Mouse (Mus musculus) midbrain, embryonic 11.5 days (tissue): ENCODE results near the gene Adgb. TPM values are rescaled to one million over a fixed set of nuclear protein-coding genes. Genes with fewer than 3 reads are reported as not detected.

Source experiments
- ATAC-seq: fragments of 200-750 bp; cut with Nextera tagmentation; 2 replicates; pipeline ENCODE4 v1.8.0; 2017; ENCODE audit warnings: moderate TSS enrichment, moderate library complexity; ENCODE audit not compliant: low FRiP score
- DNase-seq: peaks from one replicate; pipeline ENCODE4 v3.0.0; 2015; ENCODE audit warnings: low spot score; ENCODE audit errors: missing footprints
- H3K27ac ChIP-seq: fragments of 300-500 bp; sonication (generic); 2 replicates; pipeline ENCODE4 v1.5.1; 2014; ENCODE audit warnings: low read depth, low read length
- H3K27me3 ChIP-seq: fragments of 300-500 bp; sonication (generic); 2 replicates; pipeline ENCODE4 v1.6.1; 2014; ENCODE audit warnings: mild to moderate bottlenecking, low read length, moderate library complexity, mixed read lengths; ENCODE audit not compliant: control insufficient read depth, insufficient read depth
- H3K36me3 ChIP-seq: fragments of 300-500 bp; sonication (generic); 2 replicates; pipeline ENCODE4 v1.6.1; 2014; ENCODE audit warnings: mild to moderate bottlenecking, low read length, moderate library complexity, mixed read lengths; ENCODE audit not compliant: control insufficient read depth, insufficient read depth
- H3K4me1 ChIP-seq: fragments of 300-500 bp; sonication (generic); 2 replicates; pipeline ENCODE4 v1.6.1; 2014; ENCODE audit warnings: low read length; ENCODE audit not compliant: control insufficient read depth, insufficient read depth
- H3K4me2 ChIP-seq: fragments of 300-500 bp; sonication (generic); 2 replicates; pipeline ENCODE4 v1.6.1; 2014; ENCODE audit warnings: mild to moderate bottlenecking, moderate library complexity
- H3K4me3 ChIP-seq: fragments of 300-500 bp; sonication (generic); 2 replicates; pipeline ENCODE4 v1.5.1; 2014; ENCODE audit warnings: low read depth, low read length
- H3K9ac ChIP-seq: fragments of 300-500 bp; sonication (generic); 2 replicates; pipeline ENCODE4 v1.6.1; 2014; ENCODE audit warnings: low read length
- H3K9me3 ChIP-seq: fragments of 300-500 bp; sonication (generic); 2 replicates; pipeline ENCODE4 v1.6.1; 2016; ENCODE audit warnings: low read length; ENCODE audit not compliant: control insufficient read depth
- WGBS: fragments of 180-500 bp; shearing (Covaris S2); extraction: QIAGEN DNeasy Blood & Tissue Kit; methylation state at CpG from one replicate; pipeline ENCODE4 v1.1.7; 2014; 5-methylcytosine and 5-hydroxymethylcytosine counted together
- polyA plus RNA-seq: library from polyadenylated mRNA; unstranded; fragments of >200 nt; fragmentation: Nextera tagmentation; extraction: Ambion mirVana; gene quantifications from 2 replicates; pipeline ENCODE4 v1.2.1, GENCODE M21; 2014

Adgb gene
- polyA plus RNA-seq, 1 experiment from 2014 or later, result 0.16 TPM

DNA sequence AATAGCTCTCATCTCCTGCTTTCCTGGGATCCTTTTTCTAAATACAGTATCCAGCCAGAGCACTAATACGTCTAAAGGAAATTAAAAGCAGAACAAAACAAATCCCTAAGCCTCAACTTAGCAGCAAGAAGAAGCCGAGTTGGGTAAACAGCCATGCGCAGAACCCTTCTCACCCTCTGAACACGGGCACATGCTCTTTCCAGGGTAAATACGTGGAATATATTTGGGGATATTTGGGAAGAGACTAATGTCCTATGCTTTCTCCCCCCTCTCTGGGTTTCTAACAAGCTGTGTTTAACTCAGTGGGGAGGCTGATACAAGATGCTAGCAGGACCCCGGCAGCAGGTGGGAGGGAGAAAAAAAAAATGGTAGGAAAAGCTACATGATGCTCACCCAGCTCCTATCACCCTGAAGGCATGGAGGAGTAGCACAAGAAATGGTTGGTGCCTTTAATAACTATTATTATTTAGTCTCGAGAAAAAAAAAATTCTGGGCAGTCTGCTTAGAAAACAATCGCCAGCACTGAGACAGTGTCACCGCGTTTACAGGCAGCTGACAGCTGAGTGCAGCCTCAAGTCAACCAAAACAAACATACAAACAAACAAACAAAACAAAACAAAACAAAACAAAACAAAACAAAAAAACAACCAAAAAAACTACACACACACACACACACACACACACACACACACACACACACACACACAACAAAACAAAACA lies 151.6 kb downstream of the Adgb start:
- no peak for DNase-seq
- Histone ChIP-seq H3K4me1 (no peaks in the 10 kb centered on the region), H3K27ac (no peak overlapping the region), H3K9ac (no peak overlapping the region), H3K4me3 (no peak overlapping the region), H3K9me3 (no peaks in the 10 kb centered on the region), H3K27me3 (no peaks in the 10 kb centered on the region), H3K4me2 (peak overlapping the region; percentile 26; the same call in 1 of the 2 replicates), H3K36me3 (no peaks in the 10 kb centered on the region)
- 40% methylated on average over 10 of the region's 10 CpGs for WGBS
- peak; percentile 60 for ATAC-seq

GRCm38 (mm10) chr10:10318086-10318485 lies 154.0 kb downstream of the Adgb start:
- no peak for ATAC-seq
- Histone ChIP-seq H3K27ac (no peak overlapping the region), H3K9me3 (no peaks in the 10 kb centered on the region), H3K36me3 (no peaks in the 10 kb centered on the region), H3K4me2 (no peak overlapping the region), H3K27me3 (no peaks in the 10 kb centered on the region), H3K4me3 (no peak overlapping the region), H3K4me1 (no peaks in the 10 kb centered on the region), H3K9ac (no peak overlapping the region)
- no peak for DNase-seq
- WGBS, result 70% methylated on average over 3 of the region's 3 CpGs

- 81% methylated on average over 2 of the region's 2 CpGs for WGBS
- H3K4me2 ChIP-seq, result no peak overlapping the region
- H3K27ac ChIP-seq, result no peak overlapping the region
- no peaks in the 10 kb centered on the region for H3K9me3 ChIP-seq
- H3K4me1 ChIP-seq, result no peaks in the 10 kb centered on the region
- no peaks in the 10 kb centered on the region for H3K36me3 ChIP-seq
- H3K4me3 ChIP-seq, result no peak overlapping the region
- ATAC-seq, result no peak
- no peak overlapping the region for H3K9ac ChIP-seq
- no peak for DNase-seq
- no peaks in the 10 kb centered on the region for H3K27me3 ChIP-seq
Observed at GRCm38 (mm10) chr10:10315631-10316030, 156.5 kb downstream of the Adgb start.

DNA sequence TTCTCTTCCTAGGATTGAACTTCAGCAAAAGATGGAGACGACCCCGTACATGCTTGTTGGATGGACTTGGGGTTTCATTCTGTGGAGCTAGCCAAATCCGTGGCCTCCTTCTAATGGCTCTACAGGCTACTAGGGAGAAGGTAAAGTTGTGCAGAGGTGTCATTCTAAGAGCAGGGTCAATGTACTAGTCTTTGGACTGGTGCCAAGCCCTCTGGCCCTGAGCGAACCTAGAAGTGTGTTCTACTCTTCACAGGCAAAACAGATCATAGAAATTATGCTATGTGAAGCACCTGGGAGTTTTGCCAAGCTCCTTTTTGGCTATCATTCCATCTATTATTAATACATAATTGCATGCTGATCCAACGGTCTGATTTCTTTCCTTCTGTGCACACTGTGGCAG lies 157.6 kb downstream of the Adgb start:
- no peak overlapping the region for H3K4me2 ChIP-seq
- DNase-seq, result no peak

GRCm38 (mm10) chr10:10309877-10310426 lies 162.2 kb downstream of the Adgb start:
- no peak for DNase-seq
- no peak overlapping the region for H3K9ac ChIP-seq
- WGBS, result 89% methylated on average over 8 of the region's 8 CpGs
- H3K9me3 ChIP-seq, result no peaks in the 10 kb centered on the region
- H3K27me3 ChIP-seq, result no peaks in the 10 kb centered on the region
- no peak for ATAC-seq
- H3K4me2 ChIP-seq, result no peak overlapping the region
- H3K36me3 ChIP-seq, result no peaks in the 10 kb centered on the region
- no peak overlapping the region for H3K4me3 ChIP-seq
- no peaks in the 10 kb centered on the region for H3K4me1 ChIP-seq
- no peak overlapping the region for H3K27ac ChIP-seq

More for the DNA sequence above, 157.6 kb downstream of the Adgb start:
- no peaks in the 10 kb centered on the region for H3K4me1 ChIP-seq
- H3K9ac ChIP-seq, result no peak overlapping the region
- H3K36me3 ChIP-seq, result no peaks in the 10 kb centered on the region
- H3K27ac ChIP-seq, result no peak overlapping the region
- H3K4me3 ChIP-seq, result no peak overlapping the region
- no peaks in the 10 kb centered on the region for H3K27me3 ChIP-seq
- H3K9me3 ChIP-seq, result no peaks in the 10 kb centered on the region
- no peak for ATAC-seq
- WGBS, result 86% methylated on average over 5 of the region's 5 CpGs

DNA sequence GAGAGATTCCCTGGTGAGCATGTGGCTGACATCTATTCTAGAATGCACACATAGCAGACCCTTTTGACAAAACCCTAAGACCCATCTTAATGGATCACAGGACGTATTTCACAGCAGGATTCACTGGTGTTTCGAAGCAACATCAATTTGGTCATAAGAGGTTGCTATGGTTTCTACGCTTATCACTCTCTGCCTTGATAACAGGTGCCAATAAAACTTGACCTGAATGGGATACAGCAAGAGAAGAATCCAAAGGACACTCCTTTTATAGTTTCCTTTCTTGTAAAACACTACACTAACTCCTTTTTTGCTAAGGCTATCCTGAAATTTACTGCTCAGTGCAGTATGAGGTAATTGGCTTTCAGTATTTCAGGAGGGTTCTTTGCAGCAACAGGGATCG lies 163.1 kb downstream of the Adgb start:
- Histone ChIP-seq H3K4me2 (no peak overlapping the region), H3K4me3 (no peak overlapping the region), H3K9ac (no peak overlapping the region), H3K9me3 (no peaks in the 10 kb centered on the region), H3K27ac (no peak overlapping the region), H3K4me1 (no peaks in the 10 kb centered on the region), H3K27me3 (no peaks in the 10 kb centered on the region), H3K36me3 (no peaks in the 10 kb centered on the region)
- no peak for DNase-seq
- no peak for ATAC-seq
- WGBS, result 80% methylated on average over 4 of the region's 4 CpGs

GRCm38 (mm10) chr10:10307384-10307783 lies 164.7 kb downstream of the Adgb start:
- Histone ChIP-seq H3K4me3 (no peak overlapping the region), H3K36me3 (no peaks in the 10 kb centered on the region), H3K9me3 (no peaks in the 10 kb centered on the region), H3K4me1 (no peaks in the 10 kb centered on the region), H3K27ac (no peak overlapping the region), H3K27me3 (no peaks in the 10 kb centered on the region), H3K4me2 (no peak overlapping the region), H3K9ac (no peak overlapping the region)
- 88% methylated on average over 5 of the region's 5 CpGs for WGBS
- ATAC-seq (no peak), DNase-seq (no peak)

GRCm38 (mm10) chr10:10304370-10304769 lies 167.8 kb downstream of the Adgb start:
- Histone ChIP-seq H3K4me3 (no peak overlapping the region), H3K9me3 (no peaks in the 10 kb centered on the region), H3K4me2 (no peak overlapping the region), H3K27me3 (no peaks in the 10 kb centered on the region), H3K4me1 (no peaks in the 10 kb centered on the region), H3K27ac (no peak overlapping the region), H3K36me3 (no peaks in the 10 kb centered on the region), H3K9ac (no peak overlapping the region)
- 87% methylated on average over 4 of the region's 4 CpGs for WGBS
- DNase-seq (no peak), ATAC-seq (no peak)

GRCm38 (mm10) chr10:10301692-10302091 lies 170.4 kb downstream of the Adgb start:
- Histone ChIP-seq H3K4me3 (no peak overlapping the region), H3K9ac (no peak overlapping the region), H3K4me2 (no peak overlapping the region), H3K4me1 (no peaks in the 10 kb centered on the region), H3K27ac (no peak overlapping the region), H3K9me3 (no peaks in the 10 kb centered on the region), H3K27me3 (no peaks in the 10 kb centered on the region), H3K36me3 (no peaks in the 10 kb centered on the region)
- WGBS, result 6% methylated on average over 4 of the region's 4 CpGs
- DNase-seq (peak; percentile 82), ATAC-seq (no peak)
